Mouse (Mus musculus) hematopoietic stem cell, adult 5-6 weeks (primary cell): ENCODE results near the gene Cep55. TPM values are rescaled to one million over a fixed set of nuclear protein-coding genes. Genes with fewer than 3 reads are reported as not detected.

Experiments
- ATAC-seq, 2 experiments: fragments of 125-278 bp in 1 of 2; replicated peaks in 1 of 2; 2 replicates each; pipeline ENCODE4 v1.8.0; 2016 to 2017; ENCODE audit warnings: inconsistent platforms in 2 of 2, mild to moderate bottlenecking in 2 of 2, moderate number of reproducible peaks in 2 of 2, low read depth in 1 of 2, moderate TSS enrichment in 1 of 2; ENCODE audit not compliant: low FRiP score in 2 of 2, poor library complexity in 2 of 2, severe bottlenecking in 2 of 2, insufficient read depth in 1 of 2, low TSS enrichment in 1 of 2
- total RNA-seq: library from RNA; stranded (forward); fragments of 172-1452, 232-1000 nt; gene quantifications from 2 replicates; pipeline ENCODE4 v1.2.3, GENCODE M21; 2017

Gene Cep55
- total RNA-seq, 1 experiment from 2014 or later = 54.0 TPM

GRCm38 (mm10) chr19:38077851-38078540 lies 23.2 kb downstream of the Cep55 start:
- no peak for ATAC-seq

GRCm38 (mm10) chr19:38081361-38081760 lies 26.6 kb downstream of the Cep55 start:
- no peak for ATAC-seq

GRCm38 (mm10) chr19:38082931-38083525 lies 28.2 kb downstream of the Cep55 start:
- no peak for ATAC-seq

GRCm38 (mm10) chr19:38085841-38086240 lies 31.0 kb downstream of the Cep55 start:
- ATAC-seq = no peak

GRCm38 (mm10) chr19:38086948-38087551 lies 32.2 kb downstream of the Cep55 start:
- no peak for ATAC-seq

GRCm38 (mm10) chr19:38089358-38089757 lies 34.5 kb downstream of the Cep55 start:
- ATAC-seq = no peak

GRCm38 (mm10) chr19:38091512-38091985 lies 36.7 kb downstream of the Cep55 start:
- no peak for ATAC-seq

GRCm38 (mm10) chr19:38096231-38096630 lies 41.4 kb downstream of the Cep55 start:
- ATAC-seq = no peak

GRCm38 (mm10) chr19:38096858-38097758 lies 42.3 kb downstream of the Cep55 start, which contains the start of gene Ffar4:
Gene Ffar4 (plus strand): TSS chr19:38097071.
- peak; percentile 37 to 51 for ATAC-seq

GRCm38 (mm10) chr19:38107871-38108270 lies 53.1 kb downstream of the Cep55 start:
- ATAC-seq = no peak

- 0 out of 4 replicates have a peak, but pooled peaks of 1 of the 2 experiments have one; percentile 32 for ATAC-seq
These were observed 54.9 kb downstream of the Cep55 start for GRCm38 (mm10) chr19:38109506-38110242.

- ATAC-seq = no peak
These were observed 56.2 kb downstream of the Cep55 start for GRCm38 (mm10) chr19:38111056-38111455.

GRCm38 (mm10) chr19:38112575-38112974 lies 57.8 kb downstream of the Cep55 start:
- no peak for ATAC-seq

- no peak for ATAC-seq
These were observed 60.2 kb downstream of the Cep55 start for GRCm38 (mm10) chr19:38114834-38115491.

- no peak for ATAC-seq
These were observed 65.4 kb downstream of the Cep55 start for GRCm38 (mm10) chr19:38120123-38120760.

- ATAC-seq = no peak
These were observed 69.1 kb downstream of the Cep55 start for GRCm38 (mm10) chr19:38123921-38124320.
